Mouse (Mus musculus) hindbrain, embryonic 16.5 days (tissue): ENCODE results near the gene Mup1. TPM values are rescaled to one million over a fixed set of nuclear protein-coding genes. Genes with fewer than 3 reads are reported as not detected.
"Not testable (repeated sequence)": the region's sequence is repeated elsewhere in the genome, so short reads cannot be mapped to it uniquely, and the experiment has no call there.

Experiments
- ATAC-seq: fragments of 200-750 bp; cut with Nextera tagmentation; 2 replicates; pipeline ENCODE4 v1.8.0; 2017; ENCODE audit warnings: moderate TSS enrichment, moderate library complexity
- H3K27ac ChIP-seq: fragments of 300-500 bp; sonication (generic); 2 replicates; pipeline ENCODE4 v1.5.1; 2014; ENCODE audit warnings: low read depth, mild to moderate bottlenecking, control low read depth, low read length, moderate library complexity
- H3K27me3 ChIP-seq: fragments of 300-500 bp; sonication (generic); replicated peaks from 2 replicates; pipeline ENCODE4 v1.6.1; 2014; ENCODE audit warnings: low read length; ENCODE audit not compliant: control insufficient read depth, insufficient read depth
- H3K36me3 ChIP-seq: fragments of 300-500 bp; sonication (generic); 2 replicates; pipeline ENCODE4 v1.6.1; 2014; ENCODE audit warnings: mild to moderate bottlenecking, low read length, moderate library complexity, mixed read lengths; ENCODE audit not compliant: control insufficient read depth, insufficient read depth
- H3K4me1 ChIP-seq: fragments of 300-500 bp; sonication (generic); 2 replicates; pipeline ENCODE4 v1.6.1; 2014; ENCODE audit warnings: low read depth, low read length; ENCODE audit not compliant: control insufficient read depth, insufficient read depth
- H3K4me2 ChIP-seq: fragments of 300-500 bp; sonication (generic); 2 replicates; pipeline ENCODE4 v1.6.1; 2014; ENCODE audit warnings: mild to moderate bottlenecking, low read length, control low read depth, moderate library complexity
- H3K4me3 ChIP-seq: fragments of 300-500 bp; sonication (generic); 2 replicates; pipeline ENCODE4 v1.5.1; 2014; ENCODE audit warnings: mild to moderate bottlenecking, low read length, control low read depth, moderate library complexity
- H3K9ac ChIP-seq: fragments of 300-500 bp; sonication (generic); 2 replicates; pipeline ENCODE4 v1.6.1; 2014; ENCODE audit warnings: low read depth, mild to moderate bottlenecking, control low read depth, low read length, moderate library complexity
- H3K9me3 ChIP-seq: fragments of 300-500 bp; sonication (generic); 2 replicates; pipeline ENCODE4 v1.6.1; 2014; ENCODE audit warnings: mild to moderate bottlenecking, low read length, moderate library complexity; ENCODE audit not compliant: control insufficient read depth
- WGBS: fragments of 180-500 bp; shearing (Covaris S2); extraction: QIAGEN DNeasy Blood & Tissue Kit; methylation state at CpG from one replicate; pipeline ENCODE4 v1.1.7; 2014; 5-methylcytosine and 5-hydroxymethylcytosine counted together
- polyA plus RNA-seq: library from polyadenylated mRNA; unstranded; fragments of >200 nt; fragmentation: Nextera tagmentation; extraction: Ambion mirVana; gene quantifications from 2 replicates; pipeline ENCODE4 v1.2.1, GENCODE M21; 2015

Mup1 gene
- not detected in 2 replicates for polyA plus RNA-seq

DNA sequence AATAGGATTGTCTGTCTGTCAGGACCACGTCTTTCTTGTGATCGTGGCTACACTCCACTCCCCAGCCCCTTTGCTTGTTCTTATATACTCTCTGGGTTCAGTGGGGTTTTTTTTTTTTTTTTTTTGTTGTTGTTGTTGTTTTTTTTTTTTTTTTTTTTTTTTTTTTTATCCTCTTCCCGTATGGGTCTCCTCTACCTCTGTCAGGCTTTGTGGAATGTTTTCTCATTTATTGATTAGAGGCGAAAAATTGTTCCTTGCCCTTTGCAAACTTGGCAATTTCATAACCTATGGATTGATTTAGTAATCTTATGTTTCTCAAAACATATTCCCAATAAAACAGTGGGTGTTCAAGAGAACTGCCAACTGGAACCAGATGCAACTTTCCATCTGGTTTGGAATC lies at the start of gene Mup1:
TSS of gene Mup1 (minus strand) at position 101 of the 400 bp plus-strand sequence.
- H3K36me3 ChIP-seq, H3K9me3 ChIP-seq, H3K4me2 ChIP-seq, H3K9ac ChIP-seq, ATAC-seq, H3K27ac ChIP-seq, H3K4me1 ChIP-seq, H3K27me3 ChIP-seq, H3K4me3 ChIP-seq: not testable (repeated sequence)
- WGBS, result 83% methylated on average over 2 of the region's 4 CpGs

Other genes with a start within 250 kb of the Mup1 start
- not detected in 2 replicates for gene Mup9, start 80.0 kb downstream of the Mup1 start, polyA plus RNA-seq
- gene Mup10, start 80.2 kb upstream of the Mup1 start, polyA plus RNA-seq, result not detected in 2 replicates
- not detected in 2 replicates for gene Mup11, start 160.5 kb upstream of the Mup1 start, polyA plus RNA-seq
- gene Mup12, start 239.4 kb upstream of the Mup1 start, polyA plus RNA-seq, result not detected in 2 replicates